Mouse (Mus musculus) midbrain, embryonic 11.5 days (tissue): Measurements from ENCODE around the gene Olfr247. TPM values are rescaled to one million over a fixed set of nuclear protein-coding genes. Genes with fewer than 3 reads are reported as not detected.

Source experiments
- ATAC-seq: fragments of 200-750 bp; cut with Nextera tagmentation; 2 replicates; pipeline ENCODE4 v1.8.0; 2017; ENCODE audit warnings: moderate TSS enrichment, moderate library complexity; ENCODE audit not compliant: low FRiP score
- DNase-seq: peaks from one replicate; pipeline ENCODE4 v3.0.0; 2015; ENCODE audit warnings: low spot score; ENCODE audit errors: missing footprints
- H3K27ac ChIP-seq: fragments of 300-500 bp; sonication (generic); 2 replicates; pipeline ENCODE4 v1.5.1; 2014; ENCODE audit warnings: low read depth, low read length
- H3K27me3 ChIP-seq: fragments of 300-500 bp; sonication (generic); 2 replicates; pipeline ENCODE4 v1.6.1; 2014; ENCODE audit warnings: mild to moderate bottlenecking, low read length, moderate library complexity, mixed read lengths; ENCODE audit not compliant: control insufficient read depth, insufficient read depth
- H3K36me3 ChIP-seq: fragments of 300-500 bp; sonication (generic); 2 replicates; pipeline ENCODE4 v1.6.1; 2014; ENCODE audit warnings: mild to moderate bottlenecking, low read length, moderate library complexity, mixed read lengths; ENCODE audit not compliant: control insufficient read depth, insufficient read depth
- H3K4me1 ChIP-seq: fragments of 300-500 bp; sonication (generic); 2 replicates; pipeline ENCODE4 v1.6.1; 2014; ENCODE audit warnings: low read length; ENCODE audit not compliant: control insufficient read depth, insufficient read depth
- H3K4me2 ChIP-seq: fragments of 300-500 bp; sonication (generic); 2 replicates; pipeline ENCODE4 v1.6.1; 2014; ENCODE audit warnings: mild to moderate bottlenecking, moderate library complexity
- H3K4me3 ChIP-seq: fragments of 300-500 bp; sonication (generic); 2 replicates; pipeline ENCODE4 v1.5.1; 2014; ENCODE audit warnings: low read depth, low read length
- H3K9ac ChIP-seq: fragments of 300-500 bp; sonication (generic); 2 replicates; pipeline ENCODE4 v1.6.1; 2014; ENCODE audit warnings: low read length
- H3K9me3 ChIP-seq: fragments of 300-500 bp; sonication (generic); 2 replicates; pipeline ENCODE4 v1.6.1; 2016; ENCODE audit warnings: low read length; ENCODE audit not compliant: control insufficient read depth
- WGBS: fragments of 180-500 bp; shearing (Covaris S2); extraction: QIAGEN DNeasy Blood & Tissue Kit; methylation state at CpG from one replicate; pipeline ENCODE4 v1.1.7; 2014; 5-methylcytosine and 5-hydroxymethylcytosine counted together
- polyA plus RNA-seq: library from polyadenylated mRNA; unstranded; fragments of >200 nt; fragmentation: Nextera tagmentation; extraction: Ambion mirVana; gene quantifications from 2 replicates; pipeline ENCODE4 v1.2.1, GENCODE M21; 2014

Olfr247 gene
- polyA plus RNA-seq, 1 experiment from 2014 or later, result not detected

GRCm38 (mm10) chr10:129949000-129949399, 26.9 kb downstream of the Olfr247 start, which contains the start of gene Olfr818:
TSS of gene Olfr818 (minus strand) at chr10:129949100.
- WGBS, result 95% methylated on average over 2 of the region's 2 CpGs
- H3K4me1 ChIP-seq, result no peaks in the 10 kb centered on the region
- H3K9ac ChIP-seq, result no peak within 1 kb of the TSS
- no peak within 1 kb of the TSS for H3K27ac ChIP-seq
- H3K4me3 ChIP-seq, result no peak within 1 kb of the TSS
- no peaks in the 10 kb centered on the region for H3K27me3 ChIP-seq
- no peaks in the 10 kb centered on the region for H3K36me3 ChIP-seq
- H3K4me2 ChIP-seq, result no peak within 1 kb of the TSS
- no peak for ATAC-seq
- H3K9me3 ChIP-seq, result no peaks in the 10 kb centered on the region
- no peak for DNase-seq

Other genes with a start within 250 kb of the Olfr247 start
- gene Olfr805, start 246.8 kb downstream of the Olfr247 start, polyA plus RNA-seq, result not detected in 2 replicates
- not detected in 2 replicates for gene Olfr806, start 234.2 kb downstream of the Olfr247 start, polyA plus RNA-seq
- not detected in 2 replicates for gene Olfr807, start 218.3 kb downstream of the Olfr247 start, polyA plus RNA-seq
- not detected in 2 replicates for gene Olfr808, start 210.7 kb downstream of the Olfr247 start, polyA plus RNA-seq
- not detected in 2 replicates for gene Olfr809, start 201.5 kb downstream of the Olfr247 start, polyA plus RNA-seq
- gene Olfr810, start 181.2 kb downstream of the Olfr247 start, polyA plus RNA-seq, result not detected in 2 replicates
- not detected in 2 replicates for gene Olfr811, start 171.7 kb downstream of the Olfr247 start, polyA plus RNA-seq
- not detected in 2 replicates for gene Olfr812, start 130.0 kb downstream of the Olfr247 start, polyA plus RNA-seq
- not detected in 2 replicates for gene Olfr813, start 120.8 kb downstream of the Olfr247 start, polyA plus RNA-seq
- not detected in 2 replicates for gene Olfr814, start 96.3 kb downstream of the Olfr247 start, polyA plus RNA-seq
- gene Olfr815, start 70.3 kb downstream of the Olfr247 start, polyA plus RNA-seq, result not detected in 2 replicates
- not detected in 2 replicates for gene Olfr816, start 60.5 kb downstream of the Olfr247 start, polyA plus RNA-seq
- gene Olfr818, start 27.0 kb downstream of the Olfr247 start, polyA plus RNA-seq, result not detected in 2 replicates
- gene Olfr819, start 8.9 kb downstream of the Olfr247 start, polyA plus RNA-seq, result not detected in 2 replicates
- gene Gm10310, start 8.9 kb upstream of the Olfr247 start, polyA plus RNA-seq, result not detected in 2 replicates
- gene Olfr820, start 36.5 kb upstream of the Olfr247 start, polyA plus RNA-seq, result not detected in 2 replicates
- gene Olfr821, start 54.2 kb upstream of the Olfr247 start, polyA plus RNA-seq, result not detected in 2 replicates
- gene Olfr822, start 95.1 kb upstream of the Olfr247 start, polyA plus RNA-seq, result not detected in 2 replicates
- gene Olfr823, start 139.2 kb upstream of the Olfr247 start, polyA plus RNA-seq, result not detected in 2 replicates
- not detected in 2 replicates for gene Olfr824, start 153.9 kb upstream of the Olfr247 start, polyA plus RNA-seq
- not detected in 2 replicates for gene Olfr825, start 190.6 kb upstream of the Olfr247 start, polyA plus RNA-seq
- gene Olfr826, start 208.0 kb upstream of the Olfr247 start, polyA plus RNA-seq, result not detected in 2 replicates
- not detected in 2 replicates for gene Olfr827, start 238.3 kb upstream of the Olfr247 start, polyA plus RNA-seq